Mouse (Mus musculus) forebrain, embryonic 12.5 days (tissue): ENCODE measurements around the gene Lysmd2. TPM values are rescaled to one million over a fixed set of nuclear protein-coding genes. Genes with fewer than 3 reads are reported as not detected.
"Not testable (repeated sequence)": the region's sequence is repeated elsewhere in the genome, so short reads cannot be mapped to it uniquely, and the experiment has no call there.

Source experiments
- ATAC-seq: fragments of 200-750 bp; cut with Nextera tagmentation; 2 replicates; pipeline ENCODE4 v1.8.0; 2017; ENCODE audit warnings: moderate TSS enrichment; ENCODE audit not compliant: low FRiP score
- H3K27ac ChIP-seq: fragments of 300-500 bp; sonication (generic); 2 replicates; pipeline ENCODE4 v1.5.1; 2016; ENCODE audit warnings: mild to moderate bottlenecking
- H3K27me3 ChIP-seq: fragments of 300-500 bp; sonication (generic); 2 replicates; pipeline ENCODE4 v1.6.1; 2016; ENCODE audit warnings: mild to moderate bottlenecking
- H3K36me3 ChIP-seq: fragments of 300-500 bp; sonication (generic); replicated peaks from 2 replicates; pipeline ENCODE4 v1.6.1; 2016; ENCODE audit warnings: mild to moderate bottlenecking
- H3K4me1 ChIP-seq: fragments of 300-500 bp; sonication (generic); 2 replicates; pipeline ENCODE4 v1.6.1; 2016
- H3K4me2 ChIP-seq: fragments of 300-500 bp; sonication (generic); 2 replicates; pipeline ENCODE4 v1.6.1; 2016; ENCODE audit warnings: mild to moderate bottlenecking, moderate library complexity
- H3K4me3 ChIP-seq: fragments of 300-500 bp; sonication (generic); replicated peaks from 2 replicates; pipeline ENCODE4 v1.5.1; 2016; ENCODE audit warnings: mild to moderate bottlenecking
- H3K9ac ChIP-seq: fragments of 300-500 bp; sonication (generic); 2 replicates; pipeline ENCODE4 v1.6.1; 2016; ENCODE audit warnings: mild to moderate bottlenecking
- H3K9me3 ChIP-seq: fragments of 300-500 bp; sonication (generic); 2 replicates; pipeline ENCODE4 v1.6.1; 2016
- WGBS: fragments of 180-500 bp; shearing (Covaris S2); methylation state at CpG from one replicate; pipeline ENCODE4 v1.1.7; 2016; 5-methylcytosine and 5-hydroxymethylcytosine counted together
- polyA plus RNA-seq: library from polyadenylated mRNA; unstranded; fragments of >200 nt; fragmentation: Nextera tagmentation; extraction: Ambion mirVana; gene quantifications from 2 replicates; pipeline ENCODE4 v1.2.1, GENCODE M21; 2016

Gene Lysmd2
- polyA plus RNA-seq, 1 experiment from 2014 or later: 15.5 TPM

DNA sequence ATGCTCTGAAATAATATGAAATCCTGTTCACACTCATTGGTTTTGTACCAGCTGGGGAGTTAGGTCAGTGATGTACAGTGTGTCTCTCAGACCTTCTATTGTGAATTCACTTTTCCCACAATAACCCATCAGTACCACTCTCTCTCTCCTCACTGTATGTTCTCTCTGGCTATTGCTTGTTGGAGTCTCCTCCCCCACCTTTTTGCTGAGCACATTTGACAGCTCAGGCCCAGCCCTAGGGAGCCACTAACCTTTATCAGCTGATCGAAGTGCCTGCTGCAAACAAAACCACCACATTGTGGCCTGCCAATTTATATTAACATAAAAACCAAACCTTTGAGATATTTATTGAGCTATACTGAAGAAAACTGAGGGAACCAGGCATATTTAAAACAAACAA lies 16.0 kb upstream of the Lysmd2 start:
- Histone ChIP-seq H3K9ac (peak overlapping the region; percentile 82), H3K9me3 (no peaks in the 10 kb centered on the region), H3K27me3 (no peaks in the 10 kb centered on the region), H3K4me1 (peaks cover 8% of the 10 kb centered on the region), H3K27ac (no peak overlapping the region), H3K36me3 (peaks cover 6% of the 10 kb centered on the region), H3K4me2 (peak overlapping the region; percentile 74), H3K4me3 (peak overlapping the region; percentile 83)
- peak; percentile 40; the same call in 1 of the 2 replicates for ATAC-seq
- WGBS: 41% methylated on average over 1 of the region's 1 CpGs

GRCm38 (mm10) chr9:75609965-75610364 lies 15.6 kb upstream of the Lysmd2 start:
- ATAC-seq: peak; percentile 22; the same call in 1 of the 2 replicates
- Histone ChIP-seq H3K4me3 (peak overlapping the region; percentile 83), H3K27ac (peak overlapping the region; percentile 89), H3K27me3 (no peaks in the 10 kb centered on the region), H3K4me1 (peaks cover 8% of the 10 kb centered on the region), H3K36me3 (0 out of 2 replicates have a peak, but pooled peaks cover 1% of the 10 kb centered on the region), H3K9me3 (no peaks in the 10 kb centered on the region), H3K9ac (peak overlapping the region; percentile 82), H3K4me2 (peak overlapping the region; percentile 74)
- WGBS: 11% methylated on average over 16 of the region's 16 CpGs

DNA sequence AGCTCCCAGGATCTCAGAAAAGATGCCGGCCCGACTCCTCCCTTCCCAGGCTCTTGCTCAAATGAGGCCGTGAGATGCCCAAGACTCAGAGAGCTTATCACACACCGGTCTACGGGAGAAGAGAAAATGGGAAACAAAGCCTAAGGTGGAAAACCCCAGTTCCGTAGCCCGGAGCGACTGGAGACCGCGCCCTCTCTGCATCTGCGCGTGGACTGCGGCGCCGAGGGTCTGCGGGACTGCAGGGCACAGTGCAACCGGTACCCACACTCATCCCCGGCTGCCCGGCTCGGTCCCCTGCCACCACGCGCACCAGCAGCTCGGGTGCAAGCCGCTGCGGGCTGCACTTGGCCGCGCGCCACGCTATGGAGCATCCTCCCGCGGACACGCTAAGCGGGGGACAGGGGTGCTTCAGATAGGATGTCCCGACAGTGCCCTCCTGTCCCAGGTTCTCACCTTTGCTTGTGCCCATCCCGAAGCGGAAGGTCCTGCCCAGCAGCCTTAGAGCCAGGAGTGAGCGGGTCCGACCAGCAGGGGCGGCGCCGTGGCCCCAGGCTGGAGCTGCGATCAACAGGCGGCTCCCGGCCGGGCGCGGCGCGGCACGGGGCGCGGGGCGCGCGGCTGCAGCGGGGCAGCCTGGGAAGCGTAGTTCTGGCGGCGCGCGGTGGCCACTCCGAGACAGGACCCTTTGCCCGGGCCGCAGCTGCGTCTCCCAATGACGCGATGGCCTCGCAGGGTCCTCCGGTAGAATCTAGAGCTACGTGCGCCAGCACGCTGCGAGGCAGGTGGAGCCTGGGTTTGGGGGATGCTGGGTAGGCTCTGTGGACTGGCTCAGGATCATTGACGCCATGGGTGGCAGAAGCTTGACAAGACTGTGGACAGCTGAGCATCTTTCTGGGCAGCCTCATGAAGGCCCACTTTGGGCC lies 14.7 kb upstream of the Lysmd2 start, which contains the start of gene Tmod2:
Gene Tmod2 (minus strand): TSS at position 755 of the 923 bp plus-strand sequence.
- peak; percentile 93 for ATAC-seq
- Histone ChIP-seq H3K4me1 (peaks cover 8% of the 10 kb centered on the region), H3K4me3 (peak within 1 kb of the TSS; percentile 83), H3K27me3 (no peaks in the 10 kb centered on the region), H3K36me3 (no peaks in the 10 kb centered on the region), H3K27ac (peak within 1 kb of the TSS; percentile 89), H3K9me3 (no peaks in the 10 kb centered on the region), H3K9ac (peak within 1 kb of the TSS; percentile 82), H3K4me2 (peak within 1 kb of the TSS; percentile 74)
- WGBS: under 1% methylated on average over 72 of the region's 74 CpGs

DNA sequence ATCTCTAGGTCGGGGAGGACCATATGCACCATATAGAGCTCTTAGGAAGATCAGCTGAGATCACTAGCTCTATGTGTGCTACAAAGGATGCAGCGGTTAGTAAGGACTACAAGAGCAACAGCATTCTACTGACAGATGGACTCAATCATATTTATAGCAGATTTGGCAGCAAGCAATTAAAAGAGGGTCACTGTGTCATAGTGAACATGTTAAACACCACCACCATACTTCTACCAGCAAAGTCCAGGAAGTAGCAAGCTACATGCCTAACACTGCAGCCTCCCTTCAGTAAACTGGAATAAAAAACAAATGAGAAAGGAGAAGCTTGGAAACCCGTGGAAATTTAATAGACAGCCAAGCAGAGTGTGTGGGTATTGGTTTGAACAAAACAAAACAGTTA lies 9.0 kb upstream of the Lysmd2 start:
- Histone ChIP-seq H3K27me3 (no peaks in the 10 kb centered on the region), H3K9ac (no peak overlapping the region), H3K36me3 (no peaks in the 10 kb centered on the region), H3K9me3 (no peaks in the 10 kb centered on the region), H3K4me2 (no peak overlapping the region), H3K4me1 (no peaks in the 10 kb centered on the region), H3K4me3 (no peak overlapping the region), H3K27ac (no peak overlapping the region)
- 72% methylated on average over 3 of the region's 3 CpGs for WGBS
- ATAC-seq: no peak

DNA sequence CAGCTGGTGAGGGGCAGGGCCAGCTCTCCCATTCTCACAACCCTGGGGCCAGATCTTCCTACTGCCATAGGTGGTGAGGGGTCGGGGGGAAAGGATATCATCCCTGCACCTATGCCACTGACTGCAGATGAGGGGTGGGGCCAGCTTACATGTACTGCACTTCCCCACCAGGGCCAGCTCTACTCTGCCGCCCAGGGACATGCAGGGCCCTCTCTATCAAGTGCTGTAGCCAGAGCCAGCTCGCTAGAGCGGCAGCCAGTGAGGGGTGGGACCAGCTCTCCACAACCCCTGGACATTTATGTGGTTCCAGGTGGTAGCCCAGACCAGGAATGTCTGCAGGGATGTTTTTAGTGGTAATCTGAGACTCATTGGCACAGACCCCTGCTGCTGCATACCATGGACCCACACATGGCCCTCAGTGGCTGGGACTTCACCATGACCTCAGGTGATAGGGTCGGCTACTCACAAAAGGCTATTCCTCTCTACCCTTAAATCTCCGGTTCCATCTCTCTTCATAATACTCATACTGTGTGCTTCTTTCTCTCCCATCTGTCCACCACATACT lies 6.6 kb upstream of the Lysmd2 start:
- Histone ChIP-seq H3K27ac (no peak overlapping the region), H3K27me3 (peaks cover 3% of the 10 kb centered on the region), H3K4me3 (no peak overlapping the region), H3K9ac (no peak overlapping the region), H3K9me3 (no peaks in the 10 kb centered on the region), H3K4me1 (no peaks in the 10 kb centered on the region), H3K36me3 (no peaks in the 10 kb centered on the region), H3K4me2 (no peak overlapping the region)
- 82% methylated on average over 6 of the region's 6 CpGs for WGBS
- no peak for ATAC-seq

DNA sequence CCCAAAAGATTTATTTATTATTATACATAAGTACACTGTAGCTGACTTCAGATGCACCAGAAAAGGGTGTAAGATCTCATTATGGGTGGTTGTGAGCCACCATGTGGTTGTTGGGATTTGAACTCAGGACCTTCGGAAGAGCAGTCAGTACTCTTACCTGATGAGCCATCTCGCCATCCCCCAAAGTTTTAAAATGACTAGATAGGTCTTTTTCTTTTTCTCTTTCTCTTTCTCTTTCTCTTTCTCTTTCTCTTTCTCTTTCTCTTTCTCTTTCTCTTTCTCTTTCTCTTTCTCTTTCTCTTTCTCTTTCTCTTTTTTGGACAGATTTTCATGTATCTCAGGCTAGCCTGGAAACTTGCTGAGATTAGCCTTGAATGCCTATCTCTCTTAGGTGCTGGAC lies 5.8 kb upstream of the Lysmd2 start:
- H3K9ac ChIP-seq, ATAC-seq, H3K36me3 ChIP-seq, H3K9me3 ChIP-seq, H3K4me2 ChIP-seq, H3K27me3 ChIP-seq, H3K4me3 ChIP-seq, H3K4me1 ChIP-seq, H3K27ac ChIP-seq: not testable (repeated sequence)
- 92% methylated on average over 2 of the region's 2 CpGs for WGBS

DNA sequence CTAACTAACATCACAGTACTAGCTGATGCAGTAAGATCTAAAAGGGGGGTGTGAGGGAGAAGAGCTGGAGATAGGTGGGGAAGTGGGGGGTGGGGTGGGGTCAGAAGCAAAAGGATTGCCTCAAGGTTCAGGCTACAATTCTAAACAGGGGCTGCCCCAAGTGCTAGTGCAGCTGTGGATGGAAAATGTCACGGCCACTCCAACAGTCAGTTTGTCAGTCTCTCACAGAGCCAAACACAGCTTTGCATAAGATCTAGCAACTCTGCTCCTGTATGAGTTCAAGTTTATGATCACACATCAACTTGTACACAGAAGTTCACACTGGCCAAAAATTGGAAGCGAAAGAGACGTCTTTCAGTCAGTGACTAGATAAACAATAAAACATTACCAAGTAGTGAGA lies 4.1 kb upstream of the Lysmd2 start:
- no peaks in the 10 kb centered on the region for H3K9me3 ChIP-seq
- H3K36me3 ChIP-seq: no peaks in the 10 kb centered on the region
- H3K4me2 ChIP-seq: no peak overlapping the region
- 80% methylated on average over 3 of the region's 3 CpGs for WGBS
- H3K27ac ChIP-seq: no peak overlapping the region
- peaks cover 9% of the 10 kb centered on the region for H3K27me3 ChIP-seq
- H3K4me3 ChIP-seq: no peak overlapping the region
- ATAC-seq: no peak
- H3K9ac ChIP-seq: no peak overlapping the region
- H3K4me1 ChIP-seq: peaks cover 12% of the 10 kb centered on the region

DNA sequence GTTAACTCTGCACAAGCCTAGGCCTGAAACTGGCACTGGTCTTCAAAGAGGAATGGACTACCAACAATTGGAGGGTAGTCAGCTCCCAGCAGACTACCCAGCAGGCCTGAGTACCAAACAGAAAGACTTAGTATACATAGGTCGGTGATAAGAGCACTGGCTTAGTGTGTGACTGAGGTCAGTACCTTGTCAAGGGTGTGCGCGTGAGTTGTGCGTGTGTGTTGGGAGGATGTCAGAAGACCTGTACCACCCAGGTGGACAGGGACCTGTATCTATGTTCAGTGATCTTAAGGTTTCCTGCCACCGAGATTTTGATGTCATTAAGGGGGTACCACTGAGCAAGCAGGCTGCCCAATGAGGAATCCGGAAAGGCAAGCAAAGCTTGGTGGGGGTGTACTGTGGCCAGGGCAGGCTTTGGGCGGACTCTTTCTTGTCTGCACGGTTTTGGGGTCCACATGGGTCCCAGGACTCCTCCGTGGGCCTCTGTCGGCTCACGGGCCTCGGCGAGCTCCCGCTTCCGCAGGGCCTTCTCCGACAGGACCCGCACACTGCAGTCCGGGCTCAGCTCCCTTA lies 472 bp upstream of the Lysmd2 start:
- no peaks in the 10 kb centered on the region for H3K36me3 ChIP-seq
- peak; percentile 42 for ATAC-seq
- peak overlapping the region; percentile 63 for H3K4me3 ChIP-seq
- peak overlapping the region; percentile 83 for H3K27ac ChIP-seq
- peaks cover 14% of the 10 kb centered on the region for H3K4me1 ChIP-seq
- WGBS: 14% methylated on average over 18 of the region's 18 CpGs
- H3K9me3 ChIP-seq: no peaks in the 10 kb centered on the region
- H3K9ac ChIP-seq: peak overlapping the region; percentile 82
- peak overlapping the region; percentile 86 for H3K4me2 ChIP-seq
- peaks cover 16% of the 10 kb centered on the region for H3K27me3 ChIP-seq

GRCm38 (mm10) chr9:75626308-75626604 lies 715 bp downstream of the Lysmd2 start:
- Histone ChIP-seq H3K27me3 (peaks cover 16% of the 10 kb centered on the region), H3K9ac (peak overlapping the region; percentile 82), H3K4me2 (peak overlapping the region; percentile 86), H3K4me3 (peak overlapping the region; percentile 63), H3K27ac (peak overlapping the region; percentile 83), H3K4me1 (peaks cover 14% of the 10 kb centered on the region), H3K36me3 (no peaks in the 10 kb centered on the region), H3K9me3 (no peaks in the 10 kb centered on the region)
- 2% methylated on average over 14 of the region's 14 CpGs for WGBS
- ATAC-seq: no peak

- no peak overlapping the region for H3K27ac ChIP-seq
- no peak overlapping the region for H3K9ac ChIP-seq
- no peak for ATAC-seq
- no peaks in the 10 kb centered on the region for H3K36me3 ChIP-seq
- no peaks in the 10 kb centered on the region for H3K9me3 ChIP-seq
- H3K4me3 ChIP-seq: no peak overlapping the region
- 85% methylated on average over 8 of the region's 8 CpGs for WGBS
- no peak overlapping the region for H3K4me2 ChIP-seq
- 0 out of 2 replicates have a peak, but pooled peaks cover 7% of the 10 kb centered on the region for H3K4me1 ChIP-seq
- H3K27me3 ChIP-seq: 0 out of 2 replicates have a peak, but pooled peaks cover 7% of the 10 kb centered on the region
Observed at GRCm38 (mm10) chr9:75630823-75631454, 5.4 kb downstream of the Lysmd2 start.

DNA sequence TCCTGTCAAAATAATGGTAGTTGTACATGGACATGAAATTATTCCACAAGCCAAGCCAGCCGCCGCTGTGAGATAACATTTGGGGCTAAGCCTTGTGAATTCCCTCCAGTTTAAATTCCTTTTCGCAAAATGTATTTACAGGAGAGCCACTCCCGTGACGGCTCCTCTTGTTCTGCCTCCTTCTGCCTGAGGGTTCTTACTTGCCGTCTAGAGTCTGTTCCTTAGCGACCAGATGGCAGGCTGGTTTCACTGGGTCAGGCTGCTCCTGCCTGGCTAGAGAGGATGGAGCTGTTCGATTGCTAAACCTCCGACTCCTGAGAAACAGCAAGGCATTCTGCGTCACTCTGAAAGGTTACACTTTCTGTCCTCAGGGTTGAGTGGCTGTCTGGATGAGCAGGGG lies 6.6 kb downstream of the Lysmd2 start:
- 0 out of 2 replicates have a peak, but pooled peaks have one; percentile 34 for ATAC-seq
- 0 out of 2 replicates have a peak, but pooled peaks cover 3% of the 10 kb centered on the region for H3K27me3 ChIP-seq
- no peaks in the 10 kb centered on the region for H3K36me3 ChIP-seq
- H3K4me2 ChIP-seq: no peak overlapping the region
- no peaks in the 10 kb centered on the region for H3K4me1 ChIP-seq
- H3K9me3 ChIP-seq: no peaks in the 10 kb centered on the region
- H3K27ac ChIP-seq: no peak overlapping the region
- no peak overlapping the region for H3K4me3 ChIP-seq
- H3K9ac ChIP-seq: no peak overlapping the region
- WGBS: 61% methylated on average over 10 of the region's 10 CpGs

DNA sequence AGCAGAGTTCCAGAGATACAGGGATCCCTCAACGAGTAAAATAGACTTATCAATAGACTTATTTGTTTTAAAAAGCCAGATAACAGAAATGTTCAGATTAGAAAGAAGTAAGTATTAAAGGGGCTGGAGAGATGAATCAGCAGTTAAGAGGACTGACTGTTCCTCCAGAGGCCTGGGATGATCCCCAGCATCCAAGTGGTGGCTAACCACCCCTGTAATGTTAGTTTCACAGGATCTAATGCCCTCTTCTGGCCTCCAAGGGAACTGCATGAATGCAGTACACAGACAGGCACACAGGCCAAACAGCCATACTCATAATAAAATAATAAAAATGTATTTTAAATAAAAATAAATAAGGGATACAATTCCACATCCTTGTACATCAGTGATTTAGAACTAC lies 7.4 kb downstream of the Lysmd2 start:
- Histone ChIP-seq H3K4me3 (no peak overlapping the region), H3K4me2 (no peak overlapping the region), H3K4me1 (no peaks in the 10 kb centered on the region), H3K36me3 (no peaks in the 10 kb centered on the region), H3K9me3 (no peaks in the 10 kb centered on the region), H3K27ac (no peak overlapping the region), H3K27me3 (no peaks in the 10 kb centered on the region), H3K9ac (no peak overlapping the region)
- WGBS: 32% methylated on average over 1 of the region's 1 CpGs
- ATAC-seq: no peak
